In genomic region chr8:54273080-54273479, GRCm38 (mm10) we compare ENCODE assay signal across 22 mouse cellular contexts.
DNase-seq lines count a peak whose midpoint lies in the region; TF ChIP-seq lines count a peak whose summit lies in the region.
"Had no signal": no experiment of that assay in that cellular context is flagged by ENCODE, and none has a peak within 500 bp of the region (broad histone marks: within the 10 kb centered on the region; RNA-seq: fewer than 3 reads in every experiment).

No protein-coding gene starts in this region.

- peak; percentile 42 for DNase-seq in 3T3-L1 (ENCODE audit: low read depth, low spot score)
- DNase-seq in cerebellum, adult 11 months = no peak
- no peak for DNase-seq in lung, postnatal 4 days
- DNase-seq in kidney, adult 9 months = no peak
- DNase-seq: adrenal gland, adult 8-10 months; adrenal gland, postnatal 14 days; adrenal gland, postnatal 36 days; B cell, adult 2 months; cerebellum, adult 18-20 months; cerebellum, adult 8-10 months; cerebellum, adult 9-11 months; cerebellum, postnatal 14 days; cerebellum, postnatal 36 days; embryo, embryonic 11 days; forebrain, postnatal 0 days had no signal

- no peaks in the 10 kb centered on the region for H3K36me3 ChIP-seq in C2C12 (ENCODE audit: control insufficient read depth, insufficient read depth)
- H3K36me3 ChIP-seq: embryonic facial prominence, embryonic 13.5 days; embryonic facial prominence, embryonic 15.5 days; forebrain, embryonic 15.5 days had no signal

- no peak overlapping the region for H3ac ChIP-seq in C2C12 (ENCODE audit: control insufficient read depth, insufficient read length, low read depth)

- TF ChIP-seq CTCF in C2C12 (IDR thresholded peaks at IDR 0.05; ENCODE audit: control insufficient read depth, insufficient read depth, insufficient read length) = no peak
- no peak for TF ChIP-seq CTCF in embryonic fibroblast, embryonic 13.5 days (IDR thresholded peaks at IDR 0.05; ENCODE audit: borderline replicate concordance, insufficient read depth, low read length)

- no peaks in the 10 kb centered on the region for H3K79me2 ChIP-seq in C2C12 (ENCODE audit: control insufficient read depth, insufficient read depth)

- H3K27me3 ChIP-seq in C2C12 (ENCODE audit: control insufficient read depth, insufficient read depth, insufficient read length) = no peaks in the 10 kb centered on the region
- H3K27me3 ChIP-seq: embryonic facial prominence, embryonic 13.5 days; embryonic facial prominence, embryonic 15.5 days; forebrain, embryonic 13.5 days; forebrain, embryonic 15.5 days; Patski had no signal

- H3K27ac ChIP-seq in embryonic fibroblast, embryonic 13.5 days (ENCODE audit: insufficient read depth, low read length) = 0 out of 2 replicates have a peak overlapping the region, but pooled peaks have one; percentile 40
- H3K27ac ChIP-seq: embryonic facial prominence, embryonic 13.5 days; embryonic facial prominence, embryonic 15.5 days; forebrain, embryonic 13.5 days; forebrain, embryonic 15.5 days had no signal

- H3K79me3 ChIP-seq in C2C12 (ENCODE audit: low read depth) = no peaks in the 10 kb centered on the region

- TF ChIP-seq POLR2A in embryonic fibroblast, embryonic 13.5 days (IDR thresholded peaks at IDR 0.05; ENCODE audit: low read depth, low read length) = no peak

- peaks cover 5% of the 10 kb centered on the region; the same call in 1 of the 2 replicates for H3K4me1 ChIP-seq in embryonic fibroblast, embryonic 13.5 days (ENCODE audit: control insufficient read depth, insufficient read depth, low read length)
- H3K4me1 ChIP-seq: embryonic facial prominence, embryonic 13.5 days; embryonic facial prominence, embryonic 15.5 days; forebrain, embryonic 13.5 days; forebrain, embryonic 15.5 days had no signal

- H3K4me3 ChIP-seq in C2C12 (ENCODE audit: insufficient read depth, poor library complexity, severe bottlenecking) = no peak overlapping the region
- no peak overlapping the region for H3K4me3 ChIP-seq in embryonic fibroblast, embryonic 13.5 days (ENCODE audit: insufficient read depth, low read length)
- H3K4me3 ChIP-seq: embryonic facial prominence, embryonic 13.5 days; embryonic facial prominence, embryonic 15.5 days; forebrain, embryonic 13.5 days; forebrain, embryonic 15.5 days had no signal

TF ChIP-seq in C2C12, 6 proteins besides CTCF, POLR2A, EP300 and RAD21:
- TF ChIP-seq MYOD1 (IDR thresholded peaks at IDR 0.05; ENCODE audit: control insufficient read depth, insufficient read length, low read depth) (peak; percentile 11), USF1 (IDR thresholded peaks at IDR 0.05; ENCODE audit: low read depth) (no peak), MYOG (IDR thresholded peaks at IDR 0.05; ENCODE audit: control insufficient read depth, extremely low read depth, insufficient read length) (no peak), MAX (IDR thresholded peaks at IDR 0.05) (no peak), FOSL1 (IDR thresholded peaks at IDR 0.05; ENCODE audit: insufficient read depth, low read length, poor library complexity, severe bottlenecking) (peak; percentile 96), CEBPB (IDR thresholded peaks at IDR 0.05; ENCODE audit: low read depth) (peak; percentile 68)
